Mouse (Mus musculus) ES-E14 (cell line): ENCODE results near the gene Pafah2. TPM values are rescaled to one million over a fixed set of nuclear protein-coding genes. Genes with fewer than 3 reads are reported as not detected.

Source experiments
- DNase-seq: peaks from one replicate; pipeline ENCODE4 v3.0.0-alpha.2; 2013; ENCODE audit warnings: low read depth, low spot score
- H3K27ac ChIP-seq: 2 replicates; pipeline ENCODE4 v1.5.1; 2012; ENCODE audit warnings: low read depth, mild to moderate bottlenecking, low read length, moderate library complexity, mixed read lengths; ENCODE audit not compliant: poor library complexity, insufficient read depth, severe bottlenecking
- H3K36me3 ChIP-seq: 2 replicates; pipeline ENCODE4 v1.6.1; 2012; ENCODE audit warnings: mild to moderate bottlenecking, low read length, moderate library complexity, mixed read lengths; ENCODE audit not compliant: control insufficient read depth, poor library complexity, insufficient read depth, severe bottlenecking
- H3K4me1 ChIP-seq, 2 experiments: fragments of 150-350 bp in 1 of 2; sonication (generic) in 1 of 2; 2 replicates each; pipeline ENCODE4 v1.6.1; 2012; ENCODE audit warnings: low read length in 2 of 2, mild to moderate bottlenecking in 1 of 2, mixed read lengths in 1 of 2; ENCODE audit not compliant: control insufficient read depth in 2 of 2, insufficient read depth in 2 of 2, poor library complexity in 1 of 2
- H3K4me3 ChIP-seq, 2 experiments: fragments of 150-350 bp in 1 of 2; sonication (generic) in 1 of 2; 2 replicates each; pipeline ENCODE4 v1.5.1; 2012; ENCODE audit warnings: low read length in 2 of 2, low read depth in 1 of 2, mild to moderate bottlenecking in 1 of 2, mixed read lengths in 1 of 2; ENCODE audit not compliant: insufficient read depth in 1 of 2, poor library complexity in 1 of 2, severe bottlenecking in 1 of 2
- H3K9ac ChIP-seq: 2 replicates; pipeline ENCODE4 v1.6.1; 2012; ENCODE audit warnings: low read depth, mild to moderate bottlenecking, low read length, mixed read lengths; ENCODE audit not compliant: poor library complexity, insufficient read depth, severe bottlenecking
- H3K9me3 ChIP-seq: fragments of 150-350 bp; sonication (generic); 2 replicates; pipeline ENCODE4 v1.6.1; 2012; ENCODE audit warnings: low read depth, mild to moderate bottlenecking, low read length; ENCODE audit not compliant: control insufficient read depth, insufficient read depth
- CHD2 ChIP-seq: IDR thresholded peaks from 2 replicates; pipeline ENCODE4 v1.6.1; 2014; ENCODE audit warnings: mild to moderate bottlenecking, low read depth, low read length, inconsistent platforms
- HCFC1 ChIP-seq: IDR thresholded peaks from 2 replicates; pipeline ENCODE4 v1.6.1; 2012; ENCODE audit warnings: low read length, inconsistent platforms, borderline replicate concordance; ENCODE audit not compliant: insufficient read depth
- MAFK ChIP-seq: IDR thresholded peaks from 2 replicates; pipeline ENCODE4 v1.6.1; 2014; ENCODE audit warnings: mild to moderate bottlenecking, low read depth, low read length, inconsistent platforms; ENCODE audit not compliant: insufficient read depth
- ZC3H11A ChIP-seq: IDR thresholded peaks from 2 replicates; pipeline ENCODE4 v1.6.1; 2012; ENCODE audit warnings: low read depth, mild to moderate bottlenecking, inconsistent platforms, low read length, borderline replicate concordance
- ZNF384 ChIP-seq: IDR thresholded peaks from 2 replicates; pipeline ENCODE4 v1.6.1; 2012; ENCODE audit warnings: low read depth, low read length, inconsistent platforms
- in situ Hi-C, 2 experiments: fragments of 600-800 bp; cut with MboI; formaldehyde crosslinking; loops; one replicate each; pipeline ENCODE4 v1.15.1; 2025; ENCODE audit warnings: low sequenced_read_pairs in 2 of 2, inconsistent platforms in 1 of 2; ENCODE audit not compliant: unreplicated experiment in 2 of 2
- total RNA-seq: library from RNA; depleted of rRNA; stranded (reverse); fragments of 300-350 nt; gene quantifications from 2 replicates; pipeline ENCODE4 v1.2.3, GENCODE M21; 2012

Pafah2 gene
- total RNA-seq, 1 experiment: 15.8 TPM

GRCm38 (mm10) chr4:134466381-134467262 lies 70.5 kb downstream of the Pafah2 start:
- Histone ChIP-seq H3K9me3 (no peaks in the 10 kb centered on the region), H3K4me3 (peak overlapping the region; percentile 1 to 68; a peak in 3 of 4 replicates), H3K27ac (peak overlapping the region; percentile 100; the same call in 1 of the 2 replicates), H3K36me3 (peaks cover 6% of the 10 kb centered on the region), H3K9ac (peak overlapping the region; percentile 40; the same call in 1 of the 2 replicates), H3K4me1 (peaks cover 9 to 10% of the 10 kb centered on the region in 2 experiments; a peak in 3 of 4 replicates)
- in situ Hi-C loops: no loop called here
- TF ChIP-seq HCFC1: no peak
- no peak for TF ChIP-seq ZC3H11A
- TF ChIP-seq ZNF384: no peak
- no peak for TF ChIP-seq CHD2
- no peak for TF ChIP-seq MAFK
- DNase-seq: no peak

- in situ Hi-C loops: no loop called here
- Histone ChIP-seq H3K4me1 (peaks cover 10 to 12% of the 10 kb centered on the region in 2 experiments; a peak in 3 of 4 replicates), H3K36me3 (peaks cover 10% of the 10 kb centered on the region), H3K9me3 (no peaks in the 10 kb centered on the region), H3K27ac (peak overlapping the region; percentile 100), H3K4me3 (peak overlapping the region; percentile 68 to 92), H3K9ac (peak overlapping the region; percentile 65)
- peak; percentile 68 for DNase-seq
- TF ChIP-seq HCFC1 (no peak), ZNF384 (no peak), CHD2 (no peak), ZC3H11A (no peak), MAFK (no peak)
Observed at GRCm38 (mm10) chr4:134467435-134468214, 71.5 kb downstream of the Pafah2 start.

GRCm38 (mm10) chr4:134468215-134468575 lies 72.1 kb downstream of the Pafah2 start, which contains the start of gene Stmn1:
TSS of gene Stmn1 (plus strand) at chr4:134468320.
- peak; percentile 94 for DNase-seq
- Histone ChIP-seq H3K9ac (peak within 1 kb of the TSS; percentile 89), H3K27ac (peak within 1 kb of the TSS; percentile 100), H3K4me1 (peaks cover 10 to 12% of the 10 kb centered on the region in 2 experiments; a peak in 3 of 4 replicates), H3K9me3 (no peaks in the 10 kb centered on the region), H3K36me3 (peaks cover 14% of the 10 kb centered on the region), H3K4me3 (peak within 1 kb of the TSS; percentile 88 to 92)
- TF ChIP-seq ZC3H11A (no peak), HCFC1 (peak; percentile 88), ZNF384 (no peak)
- in situ Hi-C loops: no loop called here

DNA sequence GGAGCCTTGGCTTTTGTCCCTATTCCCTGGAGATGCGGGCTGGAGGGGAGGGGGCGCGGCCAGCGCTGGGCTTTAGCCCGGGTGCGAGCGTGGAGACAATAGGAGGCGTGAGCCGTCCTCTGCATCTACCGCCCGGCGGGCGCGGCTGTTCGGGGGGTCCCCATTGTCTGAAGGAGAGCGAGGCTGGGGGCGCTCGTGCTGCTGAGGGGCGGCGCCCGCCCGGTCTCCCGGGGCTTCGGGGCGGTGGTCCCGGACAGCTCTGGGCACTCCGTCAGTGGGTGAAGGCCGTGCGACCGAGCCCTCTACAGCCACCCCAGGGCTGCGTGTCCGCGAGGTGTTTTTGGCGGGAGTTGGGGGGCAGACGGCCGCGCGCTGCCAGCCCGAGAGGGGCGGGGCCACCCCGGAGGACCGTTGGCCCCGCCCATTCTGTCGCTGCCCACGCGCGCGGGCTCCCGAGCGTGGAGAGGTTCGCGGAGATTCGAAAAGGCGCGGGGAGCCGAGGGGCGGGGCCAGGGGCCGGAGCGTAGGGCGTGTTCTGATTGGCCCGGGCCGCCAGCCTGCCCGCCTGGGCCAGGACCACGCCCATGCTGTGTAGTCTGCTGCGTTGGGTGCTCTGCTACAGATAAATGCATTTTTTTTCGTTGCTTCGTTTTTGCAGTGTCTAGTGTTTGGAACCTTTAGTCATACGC lies 72.6 kb downstream of the Pafah2 start:
- in situ Hi-C loops: no loop called here
- no peak for TF ChIP-seq ZC3H11A
- no peak for TF ChIP-seq HCFC1
- no peak for TF ChIP-seq MAFK
- TF ChIP-seq CHD2: no peak
- TF ChIP-seq ZNF384: no peak
- no peaks in the 10 kb centered on the region for H3K9me3 ChIP-seq
- DNase-seq: peak; percentile 80
- peak overlapping the region; percentile 100 for H3K27ac ChIP-seq
- peak overlapping the region; percentile 88 to 92 for H3K4me3 ChIP-seq
- H3K36me3 ChIP-seq: peaks cover 16% of the 10 kb centered on the region
- peak overlapping the region; percentile 89 for H3K9ac ChIP-seq
- H3K4me1 ChIP-seq: peaks cover 10 to 12% of the 10 kb centered on the region in 2 experiments; a peak in 3 of 4 replicates
